Comparison of ENCODE assay signal across 8 mouse cellular contexts in the genomic region with DNA sequence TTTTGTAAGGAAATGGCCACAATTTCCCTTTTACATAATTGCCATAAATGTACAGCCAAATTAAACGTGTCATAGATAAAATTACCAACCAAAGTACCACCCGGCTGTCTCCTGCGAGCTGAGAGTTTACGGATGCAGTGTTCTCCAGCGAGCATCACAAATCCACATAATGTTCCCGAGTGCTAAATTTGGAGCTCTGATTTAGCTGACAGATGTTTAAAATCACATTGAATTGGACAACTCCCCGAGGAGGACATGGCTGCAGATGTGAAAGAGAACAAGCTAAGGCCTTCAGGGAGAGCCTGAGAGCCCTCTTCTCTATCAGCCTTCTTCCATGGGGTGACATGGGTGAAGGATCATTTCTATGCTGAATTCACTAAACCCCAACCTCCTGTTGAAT.
DNase-seq lines count a peak whose midpoint lies in the region.

No protein-coding gene starts in this region.

- peak; percentile 36 for DNase-seq in gastrocnemius, adult 18-20 months (ENCODE audit: low spot score)
- no peak for DNase-seq in gastrocnemius, postnatal 14 days
- peak; percentile 46 for DNase-seq in layer of hippocampus, adult 9-11 months
- DNase-seq in layer of hippocampus, postnatal 10 days (ENCODE audit: low spot score in 2 of 2): no peak
- peak; percentile 71 for DNase-seq in brain, adult 2 months (ENCODE audit: low read depth, low spot score)
- DNase-seq in kidney, postnatal 14 days: peak; percentile 30
- no peak for DNase-seq in urinary bladder, postnatal 14 days (ENCODE audit: low spot score)
- DNase-seq in thymus, postnatal 36 days: no peak

- intact Hi-C loops in gastrocnemius, postnatal 14 days (cut with DNase I; ENCODE audit: low total_unique reads): no loop called here

Comparison
In these comparisons a context has a peak if more than half of its experiments do, and no peak if none do; other contexts are left out.
1. DNase-seq: peak in gastrocnemius, adult 18-20 months (single experiment), layer of hippocampus, adult 9-11 months (single experiment), brain, adult 2 months (single experiment) and kidney, postnatal 14 days (single experiment); none in gastrocnemius, postnatal 14 days (single experiment), layer of hippocampus, postnatal 10 days (0 of 2), urinary bladder, postnatal 14 days (single experiment) and thymus, postnatal 36 days (0 of 2).